Mouse (Mus musculus): ENCODE results near the gene Hsf2bp.

DNA sequence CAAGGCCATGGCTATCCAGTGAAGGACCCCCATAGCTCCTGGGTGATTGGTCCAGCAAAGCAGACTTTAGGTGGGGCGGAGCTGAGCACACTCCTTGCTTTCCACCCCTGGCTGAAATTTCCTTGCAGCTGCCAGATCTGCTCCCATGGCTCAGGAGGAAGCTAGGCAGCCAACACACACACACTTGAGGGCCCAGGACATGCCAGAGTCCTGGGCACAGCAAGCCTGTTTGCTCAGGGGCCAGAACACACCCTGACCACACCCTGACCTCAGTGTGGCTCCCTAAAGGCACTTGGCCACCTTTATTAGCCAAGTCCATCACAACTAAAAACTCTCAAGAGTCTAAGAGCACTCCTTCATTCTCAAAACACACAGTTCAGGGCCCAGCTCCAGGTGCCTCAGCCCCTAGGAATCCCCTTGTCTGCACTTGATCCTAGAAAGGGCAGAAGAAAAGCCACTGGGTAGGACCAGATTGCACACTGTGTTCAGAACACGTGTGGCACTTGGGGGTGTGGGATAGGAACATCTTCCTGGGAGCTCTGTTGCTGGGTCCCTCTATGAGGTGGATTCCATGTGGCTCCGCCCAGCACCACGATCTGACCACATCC lies 138.9 kb downstream of the Hsf2bp start:
- TF ChIP-seq CTCF (IDR thresholded peaks at IDR 0.05; ENCODE audit: control insufficient read depth, insufficient read depth, low read length) (no peak), POLR2A (IDR thresholded peaks at IDR 0.05; ENCODE audit: borderline replicate concordance, control insufficient read depth, low read depth, low read length) (no peak)

Data from bone marrow, adult 2 months (tissue).